Mouse (Mus musculus): ENCODE measurements around the gene Arid1b.

DNA sequence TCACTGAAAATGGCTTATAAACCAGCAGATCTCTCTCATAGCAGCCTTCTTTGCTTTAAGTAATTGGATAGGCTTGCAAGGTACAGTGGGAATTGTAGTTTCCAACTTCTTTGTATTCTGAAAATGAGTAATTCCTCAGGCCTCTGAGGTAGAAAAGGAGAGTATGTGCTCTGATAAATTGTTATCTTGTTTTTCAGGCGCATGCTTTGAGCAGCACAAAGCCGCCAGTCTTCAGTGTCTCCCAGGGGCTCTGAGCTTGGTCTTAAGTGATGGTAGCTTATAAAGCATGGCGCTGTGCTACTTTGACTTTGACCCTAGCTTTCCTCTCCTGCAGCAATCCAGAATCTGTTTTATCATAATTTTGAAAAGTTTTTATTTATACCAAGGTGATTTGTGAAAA is 76.3 kb downstream of the Arid1b start:
- TF ChIP-seq CTCF (IDR thresholded peaks at IDR 0.05), result no peak
- no peak for TF ChIP-seq EP300 (IDR thresholded peaks at IDR 0.05)

Measured in lung, postnatal 0 days (tissue).